Mouse (Mus musculus) frontal cortex, postnatal 25 days (tissue): ENCODE measurements around the gene Ldb2.

Source experiments
- DNase-seq, 2 experiments: peaks; one replicate each; pipeline ENCODE4 v3.0.0; 2022; ENCODE audit warnings: low spot score in 2 of 2

Ldb2 gene

DNA sequence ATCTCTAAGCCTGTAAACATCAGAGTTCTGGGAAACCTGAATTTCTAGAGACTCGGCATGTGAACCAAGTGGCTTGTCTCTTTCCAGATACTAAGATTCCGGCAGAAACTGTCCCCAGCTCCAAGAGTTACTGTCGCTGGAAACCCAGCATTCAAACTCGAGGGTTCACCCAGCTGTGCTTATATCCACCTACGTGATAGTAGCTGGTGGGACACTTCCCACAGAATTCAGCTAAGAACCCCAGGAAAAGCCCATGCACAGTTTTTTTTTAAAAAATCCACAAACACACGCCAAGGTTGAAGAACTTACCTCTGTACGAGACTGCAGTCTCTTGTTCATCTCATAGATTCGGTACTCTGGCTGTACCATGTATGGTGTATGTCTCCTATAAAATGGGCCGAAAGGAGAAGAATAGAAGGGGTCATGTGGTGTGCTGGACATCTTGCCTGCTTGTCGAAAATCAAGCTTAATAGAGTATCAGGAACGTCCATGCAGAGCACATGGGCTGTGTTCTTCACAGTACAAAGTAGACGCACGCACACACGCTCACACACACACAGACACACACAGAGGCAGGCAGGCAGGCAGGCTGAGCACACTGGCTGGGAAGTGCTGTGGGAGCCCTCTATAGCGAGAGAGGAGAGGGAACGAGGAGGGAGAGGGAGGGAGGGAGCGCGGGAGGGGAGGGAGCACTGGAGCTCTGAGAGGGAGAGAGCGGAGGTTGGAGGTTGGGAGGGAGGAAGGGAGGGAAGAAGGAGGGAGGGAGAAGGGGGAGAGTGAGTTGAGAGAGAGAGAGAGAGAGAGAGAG, at the start of gene Ldb2:
Gene Ldb2, minus strand, starts transcription at position 628 of the 808 bp plus-strand sequence.
- DNase-seq, result peak; percentile 31 to 42

DNA sequence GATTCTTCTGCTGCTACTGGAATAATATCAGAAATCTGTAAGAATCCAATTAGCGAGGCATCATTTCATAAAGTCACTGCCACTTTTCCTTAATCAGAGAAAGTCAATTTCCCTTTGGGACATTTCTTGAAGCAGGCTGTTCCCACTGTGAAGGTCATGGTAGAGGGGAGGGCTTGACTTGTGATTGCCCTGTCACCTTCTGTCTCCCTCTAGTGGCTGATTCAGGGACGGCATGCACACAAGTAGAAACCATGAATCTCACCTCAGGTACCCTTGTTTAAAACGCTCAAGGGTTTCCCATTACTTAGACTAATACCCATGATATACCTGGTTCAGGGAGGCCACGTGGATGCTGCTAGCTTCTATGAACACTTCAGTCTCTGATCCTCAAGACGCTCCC, 31.8 kb upstream of the Ldb2 start:
- DNase-seq, result no peak

DNA sequence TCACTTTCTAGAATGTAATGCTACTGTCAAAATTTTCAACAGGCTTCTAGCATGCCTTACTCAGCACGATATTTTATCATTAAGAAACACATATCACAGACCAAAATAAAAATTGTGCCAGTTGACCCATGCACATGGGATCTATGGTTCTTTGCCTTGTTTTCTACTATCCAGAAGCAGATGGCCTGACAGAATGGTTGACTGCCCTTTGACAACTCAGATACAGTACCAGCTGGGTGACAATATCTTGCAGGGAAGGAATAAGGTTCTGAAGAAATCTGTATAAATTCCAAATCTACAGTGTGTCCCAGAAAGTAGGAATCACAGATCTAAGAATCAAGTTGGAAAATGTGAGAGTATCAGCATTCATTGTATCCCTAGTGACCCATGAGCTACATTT, 16.0 kb upstream of the Ldb2 start:
- no peak for DNase-seq

DNA sequence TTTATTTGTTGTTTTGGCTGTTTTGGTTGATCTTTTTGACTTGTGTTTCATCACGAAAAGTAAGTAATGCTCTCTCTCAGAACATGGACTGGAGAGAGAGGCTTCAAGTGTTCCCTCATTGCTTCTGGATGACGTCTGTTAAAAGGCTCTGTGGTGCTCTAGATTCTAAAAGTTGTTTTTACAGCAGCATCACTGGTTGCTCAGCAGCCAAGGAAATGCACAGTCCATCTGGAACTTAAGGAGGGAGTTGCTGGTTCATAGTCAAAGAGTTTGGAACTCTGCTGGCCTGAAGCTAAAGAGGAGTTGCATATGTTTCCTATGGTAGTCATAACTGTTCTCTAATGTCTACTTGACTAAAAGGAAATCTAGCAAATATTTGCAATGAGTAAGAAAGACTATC, 6.5 kb upstream of the Ldb2 start:
- no peak for DNase-seq

DNA sequence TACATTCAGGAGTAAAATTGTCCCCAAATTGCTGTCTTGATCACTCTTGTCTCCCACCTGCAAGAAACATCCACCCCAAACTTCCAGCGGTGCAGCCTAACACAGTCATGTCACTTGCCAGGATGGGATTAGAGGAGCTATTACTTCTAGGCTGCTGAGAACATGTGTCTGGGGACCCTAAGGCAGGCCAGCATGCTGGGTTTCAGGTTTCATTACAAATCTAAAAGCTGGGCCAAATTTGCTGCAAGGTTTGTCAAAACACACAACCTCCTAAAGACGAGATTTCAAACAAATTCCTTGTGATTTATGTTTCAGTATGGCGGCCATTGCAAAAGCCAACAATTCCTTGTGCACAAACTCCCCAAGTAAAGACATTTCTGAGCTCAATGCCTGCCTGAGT, 1.6 kb upstream of the Ldb2 start:
- no peak for DNase-seq

DNA sequence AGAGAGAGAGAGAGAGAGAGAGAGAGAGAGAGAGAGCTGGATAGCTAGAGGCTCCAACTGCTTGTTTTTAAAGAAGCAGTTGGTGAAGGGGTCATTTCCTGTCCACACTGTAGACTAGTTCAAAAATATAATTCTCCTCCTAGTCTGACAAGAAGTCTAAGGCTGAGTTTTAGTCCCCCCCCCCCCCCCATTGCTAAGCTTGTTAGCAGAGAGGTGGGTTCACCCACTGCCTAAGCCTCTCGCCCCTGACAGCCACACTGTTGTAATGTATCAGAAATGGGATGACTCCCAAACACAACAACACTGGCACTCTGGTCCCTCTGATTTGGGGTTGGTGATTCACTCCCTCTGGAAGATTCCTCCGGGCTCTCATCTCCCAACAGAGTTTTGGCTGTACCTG, 381 bp upstream of the Ldb2 start:
- DNase-seq, result no peak

DNA sequence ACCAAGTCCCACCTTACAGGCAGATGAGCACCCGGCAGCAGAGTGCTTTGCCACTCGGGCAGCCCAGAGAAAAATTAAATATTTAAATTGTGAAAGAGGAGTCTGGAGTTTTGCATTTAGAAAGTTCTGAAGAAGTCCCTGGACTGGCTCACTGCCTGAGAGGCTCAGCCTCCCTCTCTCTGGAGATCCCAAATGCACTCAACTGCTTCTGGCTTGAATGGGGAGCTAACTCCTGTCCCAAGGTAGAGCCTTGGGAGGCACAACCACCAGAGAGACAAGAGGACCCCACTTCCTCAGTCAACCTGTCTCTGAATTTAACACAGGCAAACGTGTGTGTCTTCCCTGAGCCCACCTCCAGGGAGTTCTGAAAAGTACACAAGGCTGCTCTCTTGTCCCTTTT, 987 bp downstream of the Ldb2 start:
- no peak for DNase-seq

DNA sequence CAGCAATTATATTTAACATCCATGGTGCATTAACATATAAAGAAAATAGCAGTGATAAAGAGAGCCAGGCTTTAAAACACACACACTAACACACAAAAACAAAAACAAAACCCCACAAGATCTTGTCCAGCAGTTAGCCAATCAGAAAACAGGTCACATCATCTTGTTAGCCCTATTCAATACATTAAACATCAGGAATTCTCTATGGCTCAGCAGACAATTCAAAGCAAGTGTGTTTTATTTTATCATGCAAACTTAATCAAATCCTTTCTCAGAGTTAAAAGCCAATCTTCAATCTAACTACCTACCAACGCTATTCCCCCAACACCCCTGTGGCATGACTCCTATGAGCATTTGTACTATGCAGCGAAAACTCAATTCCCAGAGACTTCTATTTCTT, 1.4 kb downstream of the Ldb2 start:
- DNase-seq, result no peak

DNA sequence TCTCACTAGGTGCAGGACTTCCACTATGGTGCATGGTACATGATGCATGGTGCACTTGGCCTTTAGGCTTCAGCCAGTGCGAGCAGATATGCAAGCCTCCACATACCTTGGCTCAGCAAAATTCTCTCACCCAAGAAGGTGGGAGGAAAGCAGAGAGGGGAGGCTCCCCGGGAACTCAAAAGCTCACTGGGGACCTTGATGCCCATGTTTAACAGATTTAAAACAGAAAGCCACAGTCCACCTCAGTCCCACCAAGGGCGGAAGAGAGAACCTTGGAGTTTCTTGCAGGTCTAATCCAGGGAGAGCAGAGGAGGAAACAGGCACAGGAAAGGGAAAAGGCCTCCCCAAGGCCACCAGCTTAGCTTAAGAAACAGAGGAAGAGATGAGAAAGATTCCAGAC, 14.9 kb downstream of the Ldb2 start:
- DNase-seq, result no peak

DNA sequence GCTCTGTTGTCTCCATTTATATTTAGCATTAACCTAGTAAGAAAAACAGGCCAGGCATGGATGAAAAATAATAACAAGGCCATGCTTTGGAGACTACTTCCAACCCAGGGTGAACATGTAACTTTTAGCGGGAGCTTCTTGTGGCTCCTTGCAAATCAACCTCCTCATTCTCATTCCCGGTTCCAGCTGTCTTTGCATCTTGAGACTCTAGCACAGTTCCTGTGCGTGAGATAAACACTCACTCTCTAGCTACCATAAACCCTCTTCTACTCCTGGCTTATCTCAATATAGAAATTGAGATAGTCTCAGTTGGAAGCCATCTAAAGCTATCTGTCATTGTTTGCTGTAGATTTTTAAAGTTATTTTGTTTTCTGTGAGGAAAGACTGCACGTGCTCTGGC, 20.1 kb downstream of the Ldb2 start:
- DNase-seq, result no peak

DNA sequence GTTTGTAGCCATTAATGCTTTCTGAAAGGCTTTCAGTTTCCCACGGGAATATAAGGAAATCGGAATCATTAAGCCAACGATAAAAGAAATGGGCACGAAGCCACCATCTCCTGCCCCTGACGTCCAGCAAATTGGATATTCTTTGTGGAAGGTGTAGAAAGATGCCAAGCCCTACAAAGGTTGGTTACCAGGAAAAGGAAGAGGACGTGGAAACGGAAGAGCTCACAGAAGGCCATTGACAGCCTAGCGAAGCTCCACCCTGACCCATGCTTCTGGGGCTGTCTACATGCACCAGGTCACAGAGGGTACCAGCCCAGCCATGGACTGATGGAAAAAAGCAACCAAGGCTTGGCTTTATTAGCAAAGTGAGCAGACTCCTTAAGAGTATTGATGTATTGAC, 31.0 kb downstream of the Ldb2 start:
- no peak for DNase-seq

DNA sequence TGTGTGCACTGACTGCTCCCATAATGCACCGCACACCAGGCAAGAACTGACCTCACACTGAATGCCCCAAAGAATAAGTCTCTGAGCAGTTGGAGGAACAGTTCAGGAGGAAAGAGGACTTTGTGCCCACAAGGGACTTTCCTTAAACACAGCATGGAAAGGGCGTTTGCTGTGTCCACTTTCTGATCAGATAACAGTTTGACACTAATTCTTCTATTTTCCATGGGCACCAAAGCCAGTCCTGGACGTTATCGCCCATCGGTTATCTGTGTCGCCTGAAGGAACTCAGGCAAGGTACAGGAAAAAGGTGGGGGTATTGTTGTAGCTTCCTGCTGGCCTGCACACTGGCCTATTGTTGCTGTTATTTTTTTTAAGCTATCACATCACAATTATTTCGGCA, 34.6 kb downstream of the Ldb2 start:
- no peak for DNase-seq

DNA sequence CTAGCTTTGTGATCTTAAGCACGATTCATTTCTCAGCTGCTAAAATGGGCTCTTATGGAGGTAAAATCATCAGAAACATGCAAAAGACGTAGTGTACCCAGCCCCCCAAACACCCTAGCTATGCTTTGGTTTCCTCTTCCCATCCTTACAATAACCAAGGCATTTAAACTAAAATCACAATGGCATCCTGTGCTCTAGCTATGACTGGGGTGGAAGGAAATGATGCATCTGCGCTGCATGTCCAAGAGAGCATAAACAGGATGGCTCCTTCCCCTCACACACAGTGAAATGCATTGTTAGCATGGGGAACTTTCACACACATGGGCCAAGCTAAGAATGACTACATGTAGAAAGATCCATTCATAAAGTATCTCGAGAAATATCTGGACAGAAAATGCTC, 40.3 kb downstream of the Ldb2 start:
- DNase-seq, result no peak

DNA sequence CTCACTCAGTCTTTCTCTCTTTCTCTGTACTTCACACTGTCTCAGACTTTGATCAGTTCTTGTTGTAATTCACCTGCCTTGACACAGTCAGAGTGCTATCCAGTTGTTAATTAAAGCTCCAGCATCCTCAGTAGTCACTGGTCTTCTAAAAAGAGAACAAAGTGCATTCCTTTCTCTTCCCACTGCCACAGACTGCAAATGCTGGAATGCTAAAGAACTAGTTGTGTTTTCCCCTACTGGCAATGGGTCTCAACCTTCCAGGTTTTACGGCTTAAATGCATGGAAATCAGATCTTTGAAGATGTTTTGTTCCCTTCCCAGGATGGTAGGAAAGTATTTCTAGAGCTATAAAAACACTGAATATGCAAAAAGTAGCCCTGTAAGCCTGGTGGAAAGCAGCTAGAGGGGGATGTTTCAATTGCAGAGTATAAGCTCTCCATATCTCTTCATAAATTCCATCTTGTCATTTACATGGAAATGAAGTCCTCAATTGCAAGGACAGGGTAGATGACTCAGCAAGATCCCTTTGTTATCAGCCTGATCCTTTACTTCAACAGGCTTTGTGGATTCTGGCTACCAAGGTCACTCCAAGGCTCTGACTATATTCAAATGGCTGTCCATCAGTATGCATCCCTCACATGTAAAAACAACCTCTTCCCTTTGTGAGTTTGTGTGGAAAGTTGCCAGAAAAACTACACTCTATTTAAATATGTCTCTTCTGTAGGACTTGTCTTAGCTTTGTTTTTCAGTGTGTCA, 45.1 kb downstream of the Ldb2 start:
- DNase-seq, result no peak

DNA sequence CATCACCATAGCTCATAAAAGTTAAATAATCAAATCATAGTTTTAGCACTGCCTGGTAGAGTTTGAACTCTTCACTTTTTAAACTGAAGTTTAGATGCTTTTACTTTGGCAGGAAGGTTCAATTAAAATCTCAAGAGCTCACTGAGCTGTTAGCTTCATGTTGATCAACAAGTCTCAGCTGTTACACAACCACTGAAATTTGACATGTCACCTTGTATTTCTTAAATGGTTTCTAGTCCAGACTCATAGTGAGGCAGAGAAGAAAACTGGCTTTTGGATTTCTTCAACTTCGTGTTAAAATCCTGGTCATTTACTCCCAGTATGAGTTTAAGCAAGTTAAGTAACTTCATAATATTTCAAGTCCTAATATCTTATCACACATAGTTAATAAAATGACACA, 53.8 kb downstream of the Ldb2 start:
- DNase-seq, result no peak

DNA sequence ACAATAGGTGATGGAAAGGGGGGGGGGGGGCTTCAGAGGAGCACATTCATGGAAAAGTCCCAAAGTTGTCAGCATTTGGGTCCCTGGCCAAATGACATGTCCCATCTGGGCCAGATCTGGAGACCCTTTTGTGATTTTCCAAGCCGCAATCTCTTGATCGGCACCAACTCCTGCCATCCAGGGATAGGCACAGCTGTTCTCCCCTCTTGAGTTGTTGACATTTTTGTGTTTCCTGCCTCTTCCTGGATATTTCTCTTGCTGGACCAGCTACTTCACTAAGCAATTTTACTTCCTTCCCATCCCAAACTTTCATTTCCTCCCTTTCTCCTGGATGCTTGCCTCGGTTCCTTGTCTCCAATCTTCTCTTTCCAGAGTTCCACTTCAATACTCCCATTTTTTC, 63.1 kb downstream of the Ldb2 start:
- DNase-seq, result no peak

DNA sequence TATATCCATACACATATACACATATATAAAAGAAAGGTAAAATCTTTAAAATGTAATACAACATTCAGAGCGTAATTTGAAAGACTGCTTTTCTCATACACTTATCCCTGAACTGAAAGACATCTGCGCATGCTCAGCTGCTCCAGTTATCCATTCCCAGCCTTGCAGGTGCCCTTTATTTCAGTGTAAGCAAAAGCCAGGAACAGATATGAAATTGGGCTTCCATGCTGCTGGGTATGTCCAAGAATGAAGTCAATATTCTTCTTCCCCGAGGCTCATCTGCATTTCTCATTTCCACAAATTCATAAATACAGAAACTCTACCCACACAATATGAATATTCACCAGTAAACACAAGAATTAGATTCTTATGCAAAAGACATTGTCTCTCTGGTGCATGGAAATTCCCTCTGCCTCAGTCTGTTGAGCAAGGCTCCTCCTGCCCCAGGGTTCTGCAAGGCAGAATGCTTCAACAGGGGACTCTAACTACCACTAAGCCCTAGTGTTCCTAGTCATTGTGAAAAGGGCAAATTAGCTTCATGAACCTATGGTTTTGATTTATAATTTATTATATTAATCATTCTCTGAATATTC, 65.3 kb downstream of the Ldb2 start:
- DNase-seq, result no peak

DNA sequence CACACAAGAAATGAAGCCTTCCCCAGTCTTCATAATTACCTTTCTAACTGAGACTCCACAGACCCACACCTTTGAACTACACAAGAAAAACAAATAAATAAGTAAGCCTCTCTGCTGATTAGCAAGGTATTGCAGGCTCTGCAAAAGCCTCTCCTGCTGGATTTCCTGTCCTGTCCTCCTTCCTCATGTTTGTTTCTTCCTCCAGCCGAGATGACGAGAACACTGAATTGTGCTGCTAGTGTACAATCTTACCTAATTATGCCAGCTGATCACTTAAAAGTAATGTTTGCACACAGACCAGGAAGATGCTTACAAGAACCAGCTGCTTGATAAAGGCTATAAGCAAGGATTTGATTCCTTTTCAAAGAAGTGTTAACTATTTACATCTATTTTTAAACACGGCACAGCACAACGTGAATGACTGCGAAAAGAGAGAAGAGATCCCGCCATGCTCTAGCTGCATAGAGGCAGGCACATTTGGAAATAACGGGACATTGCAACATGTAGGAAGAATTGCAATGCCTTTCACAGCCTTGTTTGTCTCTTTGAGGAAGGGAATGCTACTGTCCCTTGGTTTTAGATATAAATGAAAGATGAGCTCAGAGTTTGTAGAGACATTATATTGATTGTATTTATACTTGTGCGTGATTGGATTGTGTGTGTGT, 69.7 kb downstream of the Ldb2 start:
- no peak for DNase-seq

DNA sequence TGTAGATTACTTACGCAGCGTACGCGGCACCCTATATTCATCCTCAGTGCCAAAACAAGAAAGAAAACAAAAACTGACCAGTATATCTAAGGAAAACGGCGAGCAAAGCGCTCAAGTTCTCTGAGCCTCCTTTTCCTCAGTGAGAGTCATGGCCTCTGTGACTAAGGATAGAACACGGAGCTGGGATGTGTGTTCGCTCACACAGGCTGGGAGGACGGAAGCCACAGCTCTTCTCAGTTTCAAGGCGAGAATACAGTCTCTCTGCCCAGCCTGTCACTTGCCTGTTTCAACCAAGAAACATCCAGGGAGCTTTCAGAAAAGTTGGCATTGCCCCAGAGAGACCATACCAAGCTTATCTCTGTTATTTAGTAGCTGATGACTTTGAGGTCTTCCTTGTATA, 71.5 kb downstream of the Ldb2 start:
- DNase-seq, result no peak

DNA sequence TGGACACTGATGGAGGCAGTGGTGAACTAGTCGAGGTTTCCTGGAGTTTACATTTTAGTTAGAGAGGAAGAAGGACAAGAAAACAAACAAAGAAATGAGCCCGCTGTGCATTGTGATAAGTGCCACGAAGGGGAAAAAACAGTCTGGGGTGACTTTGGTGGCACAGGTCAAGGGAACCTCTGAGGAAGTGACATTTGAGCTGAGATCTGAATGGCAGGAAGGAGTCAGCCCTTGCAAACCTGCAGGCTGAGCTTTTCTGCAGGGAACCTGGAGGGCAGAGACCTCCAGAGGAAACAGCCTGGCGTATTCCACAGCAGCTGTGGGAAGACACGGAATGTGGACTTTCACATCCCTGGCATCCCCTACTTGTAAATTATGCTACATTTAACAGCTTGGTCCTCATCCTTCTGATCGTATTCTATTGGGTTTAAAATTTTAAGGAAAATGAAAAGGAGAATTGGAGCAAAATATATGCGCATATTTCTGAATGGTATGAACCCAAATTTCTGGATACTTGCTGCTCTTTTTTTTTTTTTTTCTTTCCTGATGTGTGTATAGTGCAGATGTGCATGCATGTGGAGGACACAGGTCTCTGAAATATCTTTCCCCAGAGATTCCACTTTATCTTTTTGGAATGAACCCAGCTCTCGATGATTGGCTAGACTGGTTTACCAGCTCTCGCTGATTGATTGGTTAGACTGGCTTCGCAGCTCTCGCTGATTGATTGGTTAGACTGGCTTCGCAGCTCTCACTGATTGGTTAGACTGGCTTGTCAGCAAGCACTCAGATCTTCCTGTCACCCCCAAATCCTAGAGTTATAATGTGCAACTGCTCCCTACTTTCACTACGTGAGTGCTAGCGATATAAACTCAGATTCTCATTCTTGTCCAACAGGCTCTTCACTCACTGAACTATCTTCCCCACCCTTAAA, 72.7 kb downstream of the Ldb2 start:
- DNase-seq, result no peak

DNA sequence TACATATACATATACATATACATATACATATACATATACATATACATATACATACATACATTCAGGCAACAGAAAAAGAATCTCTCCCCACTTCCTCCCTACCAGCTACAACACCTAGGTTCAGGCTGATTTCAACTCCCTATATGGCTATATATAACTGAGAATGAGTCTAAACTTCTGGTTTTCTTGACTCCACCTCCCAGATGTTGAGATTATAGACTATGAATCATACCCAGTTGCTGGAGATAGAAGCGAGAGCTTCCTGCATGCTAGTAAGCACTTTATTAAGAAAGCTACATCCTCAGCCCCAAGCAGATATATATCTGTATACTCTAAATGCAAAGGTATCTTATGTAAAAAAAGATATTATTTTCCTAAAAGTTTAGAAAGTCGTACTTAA, 74.0 kb downstream of the Ldb2 start:
- DNase-seq, result no peak
